Mouse (Mus musculus): ENCODE results near the gene Sstr3.

The Sstr3 gene

DNA sequence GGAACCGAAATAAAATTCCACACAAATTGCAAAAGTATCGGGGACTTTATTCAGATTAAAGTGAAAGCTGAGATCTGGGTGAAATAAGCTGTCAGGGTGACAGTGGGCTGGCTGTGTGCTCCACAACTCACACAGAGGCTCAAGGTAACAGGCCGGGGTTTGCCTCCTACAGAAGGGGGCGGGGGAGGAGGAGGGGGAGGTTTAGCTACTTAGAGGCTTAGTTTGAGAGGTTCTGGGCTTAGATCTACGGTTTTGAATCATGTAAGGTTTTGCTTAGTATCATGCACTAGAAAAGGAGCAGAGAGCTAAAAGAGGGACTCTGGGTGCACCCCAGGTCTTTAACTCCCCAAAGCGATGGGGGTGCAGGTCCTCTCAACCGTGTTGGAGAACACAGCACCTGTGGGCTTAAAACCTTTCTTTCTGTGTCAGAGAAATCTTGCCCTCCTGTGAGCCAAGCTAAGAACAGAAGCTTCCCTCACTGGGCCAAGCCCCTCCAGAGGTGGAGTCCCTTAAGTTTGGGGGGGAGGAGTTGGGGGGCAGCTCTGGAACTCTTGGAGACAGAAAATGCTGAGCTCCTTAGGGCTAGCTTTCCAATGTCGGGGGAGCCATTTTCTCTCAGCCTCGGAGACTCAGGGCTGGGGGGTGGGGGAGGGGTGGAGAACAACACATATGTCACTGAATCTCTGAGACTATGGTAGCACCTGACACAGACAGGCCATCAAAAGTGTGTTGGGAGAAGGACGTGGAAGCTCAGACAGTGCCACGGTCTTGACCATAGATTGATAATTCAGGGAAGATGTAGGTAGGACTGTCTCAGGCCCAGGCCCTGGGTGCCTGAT, 14.9 kb upstream of the Sstr3 start:
- no peak for DNase-seq

DNA sequence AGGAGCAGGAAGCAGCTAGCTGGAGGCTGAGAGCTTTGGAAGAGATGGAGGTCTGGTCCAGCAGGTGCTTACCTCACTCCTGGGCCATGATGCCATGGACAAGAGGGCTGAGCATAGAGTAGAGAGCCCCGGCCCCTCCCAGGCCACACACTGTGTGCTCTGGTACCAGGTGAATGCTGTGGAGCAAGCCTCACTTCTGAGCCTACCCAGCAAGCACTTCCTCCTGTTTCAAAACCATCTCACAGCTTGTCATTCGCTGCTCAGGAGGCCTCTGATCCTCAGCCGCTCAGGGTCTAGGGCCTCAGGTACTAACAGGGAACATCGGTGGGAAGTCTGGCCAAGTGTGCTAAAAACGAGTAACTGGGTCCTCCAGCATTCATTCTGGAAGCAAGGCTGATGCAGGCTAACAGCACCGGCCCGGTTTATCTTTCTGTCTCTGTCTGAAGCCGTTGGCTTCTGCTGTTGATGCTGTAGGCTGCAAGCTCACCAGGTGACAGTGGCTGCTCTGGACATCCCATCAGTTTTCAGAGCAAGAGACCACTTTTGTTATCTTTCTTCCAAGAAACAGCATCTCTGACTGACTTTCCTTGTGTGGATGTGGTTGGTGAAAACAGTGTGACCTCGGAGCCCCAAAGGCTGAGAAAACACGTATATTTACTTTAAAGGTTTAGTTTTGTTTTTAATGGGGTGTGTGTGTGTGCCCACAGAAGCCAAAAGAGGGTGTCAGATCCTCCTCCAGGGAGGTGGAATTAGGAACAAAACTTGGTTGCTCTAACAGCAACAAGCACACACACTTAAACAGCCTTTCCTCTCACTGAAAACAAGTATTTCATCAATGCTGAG, 13.4 kb upstream of the Sstr3 start:
- DNase-seq = no peak

DNA sequence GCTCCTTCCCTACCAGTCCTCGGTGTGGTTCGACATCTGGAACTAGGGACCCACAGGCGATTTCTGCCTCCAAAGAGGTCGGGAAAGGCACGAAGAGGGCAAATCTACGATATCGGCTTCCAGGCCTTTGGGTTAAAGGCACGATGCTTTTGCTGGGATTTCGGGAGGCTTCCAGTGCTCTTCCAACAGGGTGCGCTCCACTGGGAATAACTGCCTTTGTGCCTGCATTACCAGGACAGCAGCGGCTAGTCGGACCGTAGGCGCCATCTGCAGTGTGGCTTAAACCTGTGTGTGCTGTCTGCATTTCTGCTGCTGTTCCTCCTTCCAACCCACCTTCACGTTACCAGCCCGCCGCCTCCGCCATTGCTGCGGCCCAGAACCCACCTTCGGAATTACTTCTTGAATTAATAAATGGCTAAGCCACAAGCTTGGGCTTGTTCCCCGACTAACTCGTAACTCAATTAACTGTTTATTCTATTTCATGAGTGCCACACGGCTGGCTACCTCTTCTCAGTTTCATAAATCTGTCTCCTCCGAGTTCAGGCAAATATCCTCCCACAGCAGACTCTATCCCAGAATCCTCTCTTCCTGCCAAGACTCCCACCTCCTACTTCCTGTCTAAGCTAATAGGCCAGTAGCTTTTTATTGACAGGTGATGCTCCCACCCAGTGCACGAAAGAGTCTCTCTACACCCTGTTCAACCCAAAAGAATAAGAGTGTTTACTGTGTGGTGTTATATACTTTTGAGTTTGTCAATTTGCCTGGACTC, 10.2 kb upstream of the Sstr3 start:
- DNase-seq = no peak

DNA sequence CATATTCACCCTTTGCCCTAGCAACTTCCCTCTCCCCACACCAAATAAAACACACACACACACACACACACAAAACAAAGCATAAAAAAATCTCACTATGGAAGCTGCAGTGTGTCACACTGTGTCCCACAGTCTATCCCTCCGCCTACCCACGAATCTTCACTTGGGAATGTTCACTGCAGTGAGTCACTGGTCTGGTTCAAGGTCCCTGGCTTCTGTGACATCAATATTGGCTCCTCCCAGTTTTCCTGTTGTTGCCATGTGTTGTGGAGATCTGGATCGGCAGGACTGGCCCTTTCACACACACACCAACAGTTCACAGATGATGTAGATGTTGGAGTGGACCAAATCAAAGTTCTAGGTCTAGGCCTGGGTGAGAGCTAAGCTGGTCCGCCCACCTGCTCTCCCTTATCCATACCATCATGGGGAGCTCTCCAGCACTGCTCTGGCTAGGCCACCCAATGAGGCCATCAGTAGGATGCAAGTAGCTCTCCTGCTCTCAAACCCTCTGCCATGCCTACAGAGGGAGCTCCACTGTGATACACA, 4.8 kb upstream of the Sstr3 start:
- no peak for DNase-seq

- no peak for DNase-seq
These were observed 4.2 kb upstream of the Sstr3 start for GRCm38 (mm10) chr15:78548711-78549110.

GRCm38 (mm10) chr15:78548336-78548665, 3.8 kb upstream of the Sstr3 start:
- no peak for DNase-seq

- peak; percentile 59 to 83 for DNase-seq
These were observed 3.2 kb upstream of the Sstr3 start for GRCm38 (mm10) chr15:78547415-78548335.

DNA sequence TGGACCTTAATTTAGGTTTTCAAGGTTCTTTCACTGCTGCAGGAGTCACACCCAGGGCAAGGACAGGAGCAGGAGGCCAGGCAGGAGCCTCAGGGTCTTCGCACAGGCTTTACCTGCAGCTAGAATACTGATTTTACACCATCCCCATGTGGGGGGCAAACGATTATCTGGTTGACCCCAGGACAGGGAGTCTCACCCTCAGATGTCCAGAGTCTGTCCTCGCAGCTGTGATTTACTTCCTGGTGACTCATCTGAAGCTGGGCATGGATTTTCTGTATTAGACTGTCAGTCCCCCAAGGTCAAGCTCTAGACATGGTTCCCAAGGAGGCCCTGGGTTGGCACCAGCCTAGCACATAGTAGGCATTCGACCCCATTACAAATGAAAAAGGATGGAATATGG, 1.6 kb upstream of the Sstr3 start:
- no peak for DNase-seq

DNA sequence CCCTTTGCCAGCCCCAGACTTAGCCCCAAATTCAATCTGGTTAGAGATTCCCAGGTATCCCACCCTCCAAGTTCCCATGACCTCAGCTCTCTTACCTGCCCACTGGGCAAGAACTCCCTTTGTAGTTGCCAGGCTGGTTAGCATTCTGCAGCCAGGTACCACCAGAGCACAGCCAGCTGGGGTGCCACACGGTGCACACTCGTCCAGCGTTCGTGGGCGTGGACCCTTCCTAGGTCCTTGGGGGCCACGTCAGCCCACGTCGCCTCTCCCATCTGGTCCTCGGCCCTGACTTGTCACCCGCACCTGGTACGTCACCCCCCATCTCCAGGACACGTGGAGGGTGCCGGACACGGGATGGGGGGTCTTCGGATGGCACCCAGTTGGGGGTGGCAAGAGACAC, 444 bp downstream of the Sstr3 start:
- DNase-seq = no peak

GRCm38 (mm10) chr15:78542767-78543303, 1.6 kb downstream of the Sstr3 start:
- no peak for DNase-seq

- no peak for DNase-seq
These were observed 2.3 kb downstream of the Sstr3 start for GRCm38 (mm10) chr15:78542098-78542766.

- no peak for DNase-seq
These were observed 2.9 kb downstream of the Sstr3 start for GRCm38 (mm10) chr15:78541606-78542005.

- DNase-seq = no peak
These were observed 3.4 kb downstream of the Sstr3 start for GRCm38 (mm10) chr15:78541036-78541435.

- DNase-seq = no peak
These were observed 8.6 kb downstream of the Sstr3 start for GRCm38 (mm10) chr15:78535723-78536421.

GRCm38 (mm10) chr15:78533346-78533835, 11.1 kb downstream of the Sstr3 start:
- no peak for DNase-seq

- DNase-seq = peak; percentile 38 to 72
These were observed 11.7 kb downstream of the Sstr3 start for GRCm38 (mm10) chr15:78532566-78533345.

DNA sequence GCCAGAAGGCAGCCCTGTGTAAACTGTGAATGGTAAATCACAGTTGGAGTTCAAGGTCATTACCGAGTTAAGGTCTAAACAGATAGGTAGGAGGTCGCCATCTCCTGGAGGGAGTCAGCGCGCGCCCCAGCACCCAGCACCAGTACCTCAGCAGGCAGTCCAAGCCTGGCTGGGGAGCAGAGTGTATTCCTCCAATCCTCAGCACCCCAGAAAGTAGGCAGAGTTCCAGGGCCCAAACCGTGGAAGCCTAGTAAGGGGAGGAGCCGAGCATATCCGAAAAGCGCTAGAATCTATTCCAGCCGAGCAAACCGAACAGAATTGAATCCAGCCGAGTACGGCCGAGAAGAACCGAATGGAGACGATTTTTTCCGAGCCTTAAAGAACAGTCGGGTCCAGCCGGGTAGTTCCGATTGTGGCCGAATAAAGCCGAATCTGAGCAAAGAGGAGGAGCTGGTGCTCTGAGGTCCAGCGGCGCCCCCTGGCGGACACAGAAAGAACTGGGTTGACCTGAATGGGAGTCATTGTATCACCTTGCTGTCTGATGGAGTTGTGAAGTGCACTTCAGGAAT, 12.5 kb downstream of the Sstr3 start:
- DNase-seq = peak; percentile 96 to 98

DNA sequence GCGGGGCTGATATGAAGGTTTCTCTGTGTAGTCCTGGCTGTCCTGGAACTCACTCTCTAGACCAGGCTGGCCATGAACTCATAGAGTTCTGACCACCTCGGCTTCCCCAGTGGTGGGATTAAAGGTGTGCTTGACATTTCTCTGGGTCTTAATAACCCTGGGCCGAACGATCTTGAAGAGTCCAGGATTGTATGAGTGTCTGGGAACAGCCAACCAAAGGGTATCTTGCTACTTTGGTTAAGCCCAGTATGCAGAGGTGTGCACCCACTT, 13.1 kb downstream of the Sstr3 start:
- no peak for DNase-seq
